Mouse (Mus musculus): ENCODE results near the gene Sdcbp2. TPM values are rescaled to one million over a fixed set of nuclear protein-coding genes. Genes with fewer than 3 reads are reported as not detected.

Sdcbp2 gene
- polyA plus RNA-seq (2012; rRNA removed), result 2.3 TPM in 2 replicates

DNA sequence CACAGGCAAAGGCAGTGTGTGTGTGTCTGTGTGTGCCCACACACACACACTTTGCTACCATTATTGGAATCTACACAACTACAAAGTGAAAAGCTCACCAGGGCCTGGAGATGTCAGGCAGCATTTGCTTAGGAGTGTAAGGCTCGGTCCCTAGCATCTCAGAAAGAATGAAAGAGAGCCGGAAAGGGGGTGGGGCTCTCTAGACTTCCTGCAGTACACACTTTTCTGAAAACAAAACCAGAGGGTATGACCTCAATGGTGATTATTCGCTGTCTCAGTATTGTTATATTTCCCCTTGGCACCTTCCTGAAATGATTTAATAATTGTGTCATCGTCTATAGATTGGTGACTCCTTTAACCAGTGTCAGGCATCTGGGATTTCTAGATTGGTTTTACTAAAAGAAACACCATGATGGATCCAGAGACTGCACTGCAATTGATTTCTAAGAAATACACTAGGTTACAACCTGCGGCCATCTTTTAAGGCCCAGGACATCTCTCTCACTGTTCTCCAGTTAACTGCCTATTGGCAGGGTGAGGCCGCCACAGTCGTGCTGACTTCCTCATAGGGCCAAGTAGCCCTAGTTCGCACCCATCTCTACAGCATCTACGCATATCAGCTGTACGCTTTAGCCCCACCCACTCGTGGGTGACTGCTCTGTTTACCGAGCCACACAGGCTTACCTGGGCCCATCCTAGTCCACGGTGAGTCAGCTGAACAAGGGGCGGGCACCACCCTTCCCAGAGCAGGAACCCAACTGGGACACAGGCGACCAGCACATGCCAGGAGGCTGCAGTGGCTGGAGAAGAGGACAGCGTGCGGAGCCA lies at the start of gene Sdcbp2:
Gene Sdcbp2 (plus strand): TSS at position 750 of the 828 bp plus-strand sequence.
- Histone ChIP-seq H3K27ac (ENCODE audit: insufficient read depth, low read length) (peak within 1 kb of the TSS; percentile 63), H3K4me3 (ENCODE audit: extremely low read depth, insufficient read depth, insufficient read length) (no peak within 1 kb of the TSS), H3K27me3 (ENCODE audit: control insufficient read depth, insufficient read depth, low read length) (no peaks in the 10 kb centered on the region), H3K36me3 (ENCODE audit: control insufficient read depth, insufficient read depth, low read length) (no peaks in the 10 kb centered on the region), H3K4me1 (ENCODE audit: control insufficient read depth, insufficient read depth, insufficient read length) (no peaks in the 10 kb centered on the region)
- TF ChIP-seq CTCF (IDR thresholded peaks at IDR 0.05; ENCODE audit: extremely low read depth, insufficient read depth, insufficient read length, insufficient replicate concordance) (no peak), POLR2A (IDR thresholded peaks at IDR 0.05; ENCODE audit: low read depth, low read length) (no peak)
- no peak for DNase-seq (ENCODE audit: low read depth in 1 of 2, low spot score in 2 of 2)
- WGBS, result 61% methylated on average over 17 of the region's 17 CpGs

DNA sequence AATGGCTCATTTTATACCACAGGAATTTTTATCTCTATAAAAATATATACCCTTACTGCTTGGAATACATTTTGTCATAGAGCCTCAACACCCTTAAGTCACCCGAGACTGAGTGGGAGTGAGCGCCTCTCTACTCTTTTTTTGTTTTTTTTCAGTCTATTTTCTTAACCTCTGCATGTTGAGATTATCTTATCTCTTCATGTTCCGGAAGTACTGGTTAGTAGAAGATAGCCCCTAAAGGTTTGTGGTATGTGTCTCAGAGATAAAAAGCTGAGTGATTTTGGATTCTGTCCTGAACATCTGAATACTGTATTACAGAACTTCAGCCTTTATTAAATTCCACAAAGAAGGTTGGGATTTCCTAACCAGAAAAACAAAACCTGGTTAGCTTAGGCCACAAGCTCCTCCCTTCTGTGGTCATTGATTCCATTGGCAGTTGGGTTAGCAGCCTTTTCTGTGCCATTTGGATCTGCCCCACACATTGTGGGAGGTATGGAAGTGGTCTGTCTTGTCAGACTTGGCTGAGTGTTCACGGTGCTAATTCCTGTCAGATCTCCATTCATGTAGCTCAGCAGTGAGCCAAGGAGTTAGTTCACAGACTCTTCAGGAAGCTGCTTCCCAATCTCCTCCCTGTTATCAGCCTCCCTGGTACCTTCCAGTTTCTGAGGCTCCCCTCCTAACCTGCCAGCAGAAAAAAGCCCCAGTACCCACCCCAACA lies 47.9 kb upstream of the Sdcbp2 start:
- Histone ChIP-seq H3K36me3 (ENCODE audit: control insufficient read depth, insufficient read depth, low read length) (no peaks in the 10 kb centered on the region), H3K4me3 (ENCODE audit: extremely low read depth, insufficient read depth, insufficient read length) (no peak overlapping the region), H3K27ac (ENCODE audit: insufficient read depth, low read length) (no peak overlapping the region), H3K27me3 (ENCODE audit: control insufficient read depth, insufficient read depth, low read length) (no peaks in the 10 kb centered on the region), H3K4me1 (ENCODE audit: control insufficient read depth, insufficient read depth, insufficient read length) (no peaks in the 10 kb centered on the region)
- DNase-seq (ENCODE audit: low read depth in 1 of 2, low spot score in 2 of 2), result no peak
- TF ChIP-seq POLR2A (IDR thresholded peaks at IDR 0.05; ENCODE audit: low read depth, low read length) (no peak), CTCF (IDR thresholded peaks at IDR 0.05; ENCODE audit: extremely low read depth, insufficient read depth, insufficient read length, insufficient replicate concordance) (no peak)
- WGBS, result 60% methylated on average over 4 of the region's 4 CpGs

DNA sequence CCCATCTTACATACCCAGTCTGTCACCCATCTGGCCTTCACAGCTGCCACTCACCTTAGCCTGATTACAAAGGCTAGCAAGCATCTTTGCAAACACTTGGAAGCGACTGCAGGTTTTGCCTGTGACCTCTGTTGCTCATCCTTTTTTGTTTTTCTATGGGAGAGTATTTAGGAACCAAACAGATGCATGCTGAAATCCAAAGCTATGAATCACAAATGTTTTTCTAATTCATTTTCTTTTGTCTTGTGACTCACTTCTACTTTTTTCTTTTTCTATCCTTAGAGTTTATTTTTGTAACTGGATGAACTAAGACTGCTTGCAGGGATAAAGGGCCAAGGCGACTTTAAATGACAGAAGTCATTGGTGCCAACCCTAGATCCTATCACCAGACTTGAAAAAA lies 46.9 kb upstream of the Sdcbp2 start:
- 81% methylated on average over 2 of the region's 2 CpGs for WGBS
- DNase-seq (ENCODE audit: low read depth in 1 of 2, low spot score in 2 of 2), result no peak
- no peaks in the 10 kb centered on the region; the same call in 1 of the 2 replicates for H3K4me1 ChIP-seq (ENCODE audit: control insufficient read depth, insufficient read depth, insufficient read length)
- H3K4me3 ChIP-seq (ENCODE audit: extremely low read depth, insufficient read depth, insufficient read length), result no peak overlapping the region
- no peaks in the 10 kb centered on the region for H3K36me3 ChIP-seq (ENCODE audit: control insufficient read depth, insufficient read depth, low read length)
- H3K27ac ChIP-seq (ENCODE audit: insufficient read depth, low read length), result no peak overlapping the region
- TF ChIP-seq CTCF (IDR thresholded peaks at IDR 0.05; ENCODE audit: extremely low read depth, insufficient read depth, insufficient read length, insufficient replicate concordance), result no peak
- no peak for TF ChIP-seq POLR2A (IDR thresholded peaks at IDR 0.05; ENCODE audit: low read depth, low read length)
- H3K27me3 ChIP-seq (ENCODE audit: control insufficient read depth, insufficient read depth, low read length), result no peaks in the 10 kb centered on the region

- no peaks in the 10 kb centered on the region for H3K36me3 ChIP-seq (ENCODE audit: control insufficient read depth, insufficient read depth, low read length)
- H3K27ac ChIP-seq (ENCODE audit: insufficient read depth, low read length), result no peak overlapping the region
- TF ChIP-seq CTCF (IDR thresholded peaks at IDR 0.05; ENCODE audit: extremely low read depth, insufficient read depth, insufficient read length, insufficient replicate concordance) (no peak), POLR2A (IDR thresholded peaks at IDR 0.05; ENCODE audit: low read depth, low read length) (no peak)
- H3K4me1 ChIP-seq (ENCODE audit: control insufficient read depth, insufficient read depth, insufficient read length), result no peaks in the 10 kb centered on the region; the same call in 1 of the 2 replicates
- DNase-seq (ENCODE audit: low read depth in 1 of 2, low spot score in 2 of 2), result no peak
- no peaks in the 10 kb centered on the region for H3K27me3 ChIP-seq (ENCODE audit: control insufficient read depth, insufficient read depth, low read length)
- 83% methylated on average over 1 of the region's 1 CpGs for WGBS
- H3K4me3 ChIP-seq (ENCODE audit: extremely low read depth, insufficient read depth, insufficient read length), result no peak overlapping the region
Measured at GRCm38 (mm10) chr2:151528066-151528465, 44.4 kb upstream of the Sdcbp2 start.

GRCm38 (mm10) chr2:151529169-151529568 lies 43.3 kb upstream of the Sdcbp2 start:
- no peak for DNase-seq (ENCODE audit: low read depth in 1 of 2, low spot score in 2 of 2)
- Histone ChIP-seq H3K27ac (ENCODE audit: insufficient read depth, low read length) (no peak overlapping the region), H3K4me1 (ENCODE audit: control insufficient read depth, insufficient read depth, insufficient read length) (no peaks in the 10 kb centered on the region; the same call in 1 of the 2 replicates), H3K36me3 (ENCODE audit: control insufficient read depth, insufficient read depth, low read length) (no peaks in the 10 kb centered on the region), H3K4me3 (ENCODE audit: extremely low read depth, insufficient read depth, insufficient read length) (no peak overlapping the region), H3K27me3 (ENCODE audit: control insufficient read depth, insufficient read depth, low read length) (no peaks in the 10 kb centered on the region)
- TF ChIP-seq POLR2A (IDR thresholded peaks at IDR 0.05; ENCODE audit: low read depth, low read length) (no peak), CTCF (IDR thresholded peaks at IDR 0.05; ENCODE audit: extremely low read depth, insufficient read depth, insufficient read length, insufficient replicate concordance) (no peak)

DNA sequence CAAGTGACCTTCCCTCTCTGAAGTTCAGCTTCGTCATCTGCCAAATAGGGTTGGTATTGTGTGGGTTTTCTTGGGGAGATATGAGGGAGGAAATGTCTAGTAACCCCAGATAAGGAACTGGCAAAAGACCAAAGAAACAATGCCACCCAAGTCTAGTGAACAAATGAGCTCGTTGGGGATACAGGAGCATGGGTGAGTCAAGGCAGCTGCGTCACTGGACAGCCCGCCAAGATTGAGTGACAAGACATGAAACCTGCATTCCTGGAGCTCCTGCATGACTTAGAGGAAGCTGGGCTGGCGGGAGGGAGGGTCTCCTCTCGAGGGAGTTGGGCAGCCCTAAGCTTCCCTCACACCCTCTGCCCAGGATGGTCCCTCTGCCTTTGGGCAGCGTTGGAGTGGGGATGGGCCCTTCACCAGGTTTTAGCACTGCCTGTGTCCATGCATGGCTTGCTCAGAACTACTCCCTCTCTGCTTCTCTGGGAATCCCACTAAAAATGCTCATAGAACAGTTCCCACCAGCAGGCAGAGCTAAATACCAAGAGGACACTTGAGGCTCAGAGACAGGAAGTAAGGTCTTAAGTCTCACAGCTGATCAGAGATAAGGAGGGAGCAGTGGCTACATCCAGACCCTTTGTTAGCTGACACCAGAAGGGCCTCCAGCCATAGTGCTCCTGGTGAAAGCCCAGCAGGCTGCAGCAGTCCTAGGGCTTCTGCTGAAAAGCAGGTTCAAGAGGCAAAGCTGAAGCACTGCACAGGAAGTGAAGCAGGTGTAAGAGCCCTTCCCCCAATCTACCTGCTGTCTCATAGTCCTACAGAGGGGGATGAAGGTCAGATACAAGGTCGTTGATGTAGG lies 41.8 kb upstream of the Sdcbp2 start:
- TF ChIP-seq POLR2A (IDR thresholded peaks at IDR 0.05; ENCODE audit: low read depth, low read length) (no peak), CTCF (IDR thresholded peaks at IDR 0.05; ENCODE audit: extremely low read depth, insufficient read depth, insufficient read length, insufficient replicate concordance) (no peak)
- Histone ChIP-seq H3K4me1 (ENCODE audit: control insufficient read depth, insufficient read depth, insufficient read length) (no peaks in the 10 kb centered on the region; the same call in 1 of the 2 replicates), H3K36me3 (ENCODE audit: control insufficient read depth, insufficient read depth, low read length) (no peaks in the 10 kb centered on the region), H3K27ac (ENCODE audit: insufficient read depth, low read length) (no peak overlapping the region), H3K4me3 (ENCODE audit: extremely low read depth, insufficient read depth, insufficient read length) (no peak overlapping the region), H3K27me3 (ENCODE audit: control insufficient read depth, insufficient read depth, low read length) (no peaks in the 10 kb centered on the region)
- no peak for DNase-seq (ENCODE audit: low read depth in 1 of 2, low spot score in 2 of 2)
- 33% methylated on average over 8 of the region's 8 CpGs for WGBS

All from spleen, adult 2 months (tissue).